Mouse (Mus musculus) splenic B cell, adult 2 months (primary cell): ENCODE measurements around the gene Trim44.

Experiments
- DNase-seq: peaks from one replicate; pipeline ENCODE4 v3.0.0-alpha.2; 2011; ENCODE audit warnings: low read depth, low spot score
- H3K27me3 ChIP-seq: 2 replicates; pipeline ENCODE4 v1.6.1; 2012; ENCODE audit warnings: mild to moderate bottlenecking, low read length, moderate library complexity, mixed read lengths; ENCODE audit not compliant: control insufficient read depth, poor library complexity, insufficient read depth, severe bottlenecking
- H3K36me3 ChIP-seq: 2 replicates; pipeline ENCODE4 v1.6.1; 2012; ENCODE audit warnings: mild to moderate bottlenecking, low read length, moderate library complexity, mixed read lengths; ENCODE audit not compliant: control insufficient read depth, poor library complexity, insufficient read depth, severe bottlenecking

Trim44 gene

GRCm38 (mm10) chr2:102362896-102363530 is 44.6 kb downstream of the Trim44 start:
- no peaks in the 10 kb centered on the region; the same call in 1 of the 2 replicates for H3K36me3 ChIP-seq
- H3K27me3 ChIP-seq, result no peaks in the 10 kb centered on the region
- no peak for DNase-seq

GRCm38 (mm10) chr2:102362266-102362665 is 45.4 kb downstream of the Trim44 start:
- H3K27me3 ChIP-seq, result no peaks in the 10 kb centered on the region
- no peak for DNase-seq
- no peaks in the 10 kb centered on the region; the same call in 1 of the 2 replicates for H3K36me3 ChIP-seq

GRCm38 (mm10) chr2:102356879-102357695 is 50.5 kb downstream of the Trim44 start:
- Histone ChIP-seq H3K36me3 (peaks cover 3% of the 10 kb centered on the region), H3K27me3 (no peaks in the 10 kb centered on the region)
- DNase-seq, result no peak

GRCm38 (mm10) chr2:102354076-102354475 is 53.6 kb downstream of the Trim44 start:
- no peak for DNase-seq
- no peaks in the 10 kb centered on the region for H3K27me3 ChIP-seq
- peaks cover 3% of the 10 kb centered on the region for H3K36me3 ChIP-seq

GRCm38 (mm10) chr2:102341429-102341828 is 66.2 kb downstream of the Trim44 start:
- DNase-seq, result peak; percentile 85
- Histone ChIP-seq H3K36me3 (peaks cover 4% of the 10 kb centered on the region), H3K27me3 (no peaks in the 10 kb centered on the region)

GRCm38 (mm10) chr2:102336816-102337215 is 70.8 kb downstream of the Trim44 start:
- DNase-seq, result no peak
- Histone ChIP-seq H3K27me3 (no peaks in the 10 kb centered on the region), H3K36me3 (0 out of 2 replicates have a peak, but pooled peaks cover 1% of the 10 kb centered on the region)

GRCm38 (mm10) chr2:102331932-102332331 is 75.7 kb downstream of the Trim44 start:
- Histone ChIP-seq H3K27me3 (no peaks in the 10 kb centered on the region), H3K36me3 (0 out of 2 replicates have a peak, but pooled peaks cover 3% of the 10 kb centered on the region)
- DNase-seq, result no peak

- no peak for DNase-seq
- 0 out of 2 replicates have a peak, but pooled peaks cover 2% of the 10 kb centered on the region for H3K36me3 ChIP-seq
- no peaks in the 10 kb centered on the region for H3K27me3 ChIP-seq
These were observed 76.5 kb downstream of the Trim44 start for GRCm38 (mm10) chr2:102331092-102331491.

- Histone ChIP-seq H3K27me3 (no peaks in the 10 kb centered on the region), H3K36me3 (no peaks in the 10 kb centered on the region)
- DNase-seq, result no peak
These were observed 81.7 kb downstream of the Trim44 start for GRCm38 (mm10) chr2:102325921-102326320.

GRCm38 (mm10) chr2:102324336-102324735 is 83.3 kb downstream of the Trim44 start:
- H3K36me3 ChIP-seq, result no peaks in the 10 kb centered on the region
- no peak for DNase-seq
- H3K27me3 ChIP-seq, result no peaks in the 10 kb centered on the region

GRCm38 (mm10) chr2:102316540-102316939 is 91.1 kb downstream of the Trim44 start:
- no peaks in the 10 kb centered on the region for H3K27me3 ChIP-seq
- peaks cover 1% of the 10 kb centered on the region; the same call in 1 of the 2 replicates for H3K36me3 ChIP-seq
- no peak for DNase-seq

- Histone ChIP-seq H3K27me3 (no peaks in the 10 kb centered on the region), H3K36me3 (peaks cover 1% of the 10 kb centered on the region; the same call in 1 of the 2 replicates)
- no peak for DNase-seq
These were observed 92.5 kb downstream of the Trim44 start for GRCm38 (mm10) chr2:102315153-102315552.

GRCm38 (mm10) chr2:102314610-102315009 is 93.0 kb downstream of the Trim44 start:
- Histone ChIP-seq H3K36me3 (peaks cover 1% of the 10 kb centered on the region; the same call in 1 of the 2 replicates), H3K27me3 (no peaks in the 10 kb centered on the region)
- no peak for DNase-seq

GRCm38 (mm10) chr2:102314068-102314467 is 93.6 kb downstream of the Trim44 start:
- Histone ChIP-seq H3K36me3 (peaks cover 1% of the 10 kb centered on the region; the same call in 1 of the 2 replicates), H3K27me3 (no peaks in the 10 kb centered on the region)
- DNase-seq, result no peak

GRCm38 (mm10) chr2:102312903-102313302 is 94.7 kb downstream of the Trim44 start:
- Histone ChIP-seq H3K27me3 (no peaks in the 10 kb centered on the region), H3K36me3 (peaks cover 1% of the 10 kb centered on the region; the same call in 1 of the 2 replicates)
- DNase-seq, result no peak
